Mouse (Mus musculus) erythroblast, adult 5-6 weeks (primary cell): ENCODE results near the gene Gsc2. TPM values are rescaled to one million over a fixed set of nuclear protein-coding genes. Genes with fewer than 3 reads are reported as not detected.
A peak's percentile ranks its signal among the peaks of the same experiment; 100 is the strongest.

Experiments
- ATAC-seq: replicated peaks from 2 replicates; pipeline ENCODE4 v1.8.0; 2016; ENCODE audit warnings: moderate number of reproducible peaks, mild to moderate bottlenecking, moderate TSS enrichment, inconsistent platforms; ENCODE audit not compliant: poor library complexity, low FRiP score, severe bottlenecking
- total RNA-seq, 2 experiments: library from RNA; stranded (forward) in 1 of 2; stranded (reverse) in 1 of 2; fragments of 150-400 nt in 1 of 2; fragments of 200-764, 138-1000 nt in 1 of 2; gene quantifications; 2 replicates each; pipeline versions ENCODE4 v1.2.3 to v1.2.4; 2015 to 2017; ENCODE audit warnings: low replicate concordance in 2 of 2

The Gsc2 gene
- total RNA-seq, 2 experiments from 2014 or later: not detected

DNA sequence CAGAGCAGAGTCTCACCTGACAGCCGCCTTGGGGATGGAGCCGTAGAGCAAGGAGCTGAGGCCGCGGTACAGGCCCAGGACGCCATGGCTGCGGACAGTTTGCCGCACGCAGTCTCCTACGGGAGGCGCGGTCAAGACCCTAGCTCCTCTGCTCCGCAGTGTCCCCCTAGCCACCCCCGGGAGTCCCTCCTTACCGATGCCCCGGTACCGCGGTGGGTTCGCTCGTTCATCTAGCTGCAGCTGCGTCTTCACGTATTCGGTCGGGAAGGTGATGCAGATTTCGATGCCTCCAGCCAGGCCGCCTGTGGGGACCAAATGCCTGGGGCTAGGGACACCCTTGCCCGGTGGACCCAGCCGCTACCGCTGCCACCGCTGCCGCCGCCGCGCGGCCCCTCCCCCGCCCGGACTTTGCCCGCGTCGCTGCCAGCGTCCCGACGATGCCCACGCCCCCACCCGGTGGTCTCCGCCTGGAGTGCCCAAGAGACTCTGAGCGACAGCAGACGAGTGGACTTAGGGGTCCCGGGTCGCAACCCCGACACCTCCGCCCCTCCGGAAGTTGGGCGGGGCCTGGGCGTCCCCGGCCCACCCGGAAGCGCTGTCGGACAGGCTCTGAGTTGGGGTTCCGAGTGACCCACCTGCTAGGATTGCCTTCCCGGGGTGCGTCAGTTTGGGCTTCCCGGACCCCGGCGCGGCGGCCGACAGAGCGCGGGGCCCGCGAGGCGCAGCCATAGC is 12.7 kb upstream of the Gsc2 start:
- ATAC-seq: no peak

DNA sequence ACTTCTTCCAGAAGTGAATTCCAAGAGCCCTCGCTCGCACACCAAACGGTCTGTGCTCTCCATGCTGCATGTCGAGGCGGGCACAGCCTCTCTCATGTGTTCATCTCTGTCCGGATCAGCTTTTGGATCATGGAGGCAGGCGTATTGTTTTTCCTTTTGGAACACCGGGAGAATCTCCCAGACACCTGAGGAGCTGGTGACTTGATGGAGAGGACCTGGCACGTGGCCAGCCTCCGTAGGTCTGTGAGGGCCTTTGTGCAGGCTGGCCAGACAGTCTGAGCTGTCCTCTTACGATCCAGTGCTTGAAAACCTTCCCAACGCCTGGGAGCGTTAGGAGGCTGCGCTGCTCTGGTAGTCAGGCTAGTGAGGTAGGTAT is 7.3 kb upstream of the Gsc2 start:
- peak; percentile 14 for ATAC-seq

DNA sequence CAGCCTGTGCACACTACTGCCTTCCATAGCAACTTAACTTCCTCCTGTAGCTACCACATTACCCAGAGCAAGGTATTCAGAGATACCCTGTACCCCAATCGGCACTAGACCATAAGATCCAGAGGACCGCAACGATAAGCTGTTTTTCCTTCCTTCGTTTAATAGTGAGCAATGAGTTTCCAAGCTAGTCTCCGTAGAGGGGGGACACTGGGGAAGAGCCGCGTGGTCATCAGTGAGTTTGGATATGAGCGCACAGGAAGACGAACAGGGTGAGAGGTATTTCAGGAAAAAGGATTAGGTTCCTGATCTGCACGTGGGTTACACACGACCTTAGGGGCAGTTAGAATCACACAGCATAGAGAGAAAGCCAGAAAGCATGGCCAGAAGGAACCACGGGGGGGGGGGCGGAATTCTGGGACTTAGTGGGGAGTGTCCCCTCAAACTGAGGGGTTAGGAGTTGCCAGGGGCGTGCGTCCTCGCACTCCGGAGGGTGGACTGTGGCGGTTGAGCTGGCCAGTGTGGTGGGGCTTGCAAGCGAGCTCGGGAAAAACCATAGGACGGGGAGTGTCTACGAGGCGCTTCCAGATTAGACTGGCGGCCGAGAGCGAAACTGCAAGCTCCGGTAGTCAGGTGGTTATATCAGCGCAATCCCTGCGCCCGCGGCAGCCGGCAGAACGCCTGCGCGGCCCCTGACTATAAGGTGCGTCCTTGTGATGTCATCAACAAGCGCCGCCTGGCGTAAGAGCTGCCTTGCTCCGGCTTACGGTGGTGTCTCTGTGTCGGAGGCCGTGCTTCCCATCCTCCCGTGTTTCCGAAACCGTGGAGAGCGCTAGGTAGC is 6.7 kb upstream of the Gsc2 start:
- ATAC-seq: peak; percentile 93

DNA sequence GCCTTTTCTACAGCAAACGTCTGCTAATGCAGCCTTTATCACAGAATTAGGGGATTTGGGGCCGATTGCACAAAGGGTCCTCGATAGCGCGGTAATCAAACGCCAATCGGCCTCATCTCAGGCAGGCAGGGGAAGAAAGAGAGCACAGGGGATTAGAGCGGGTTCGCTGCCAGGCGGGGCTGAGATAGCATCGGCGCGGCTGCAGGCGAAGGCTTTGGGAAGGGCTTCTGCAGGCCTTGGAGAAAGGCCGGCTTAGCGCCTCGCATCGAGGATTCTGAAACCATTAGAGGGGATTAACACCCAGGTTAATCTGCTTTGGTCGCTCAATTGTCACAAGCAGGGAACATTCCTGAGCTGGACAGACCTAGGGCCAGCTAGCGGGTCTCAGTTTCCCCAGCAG is 5.7 kb upstream of the Gsc2 start:
- no peak for ATAC-seq

DNA sequence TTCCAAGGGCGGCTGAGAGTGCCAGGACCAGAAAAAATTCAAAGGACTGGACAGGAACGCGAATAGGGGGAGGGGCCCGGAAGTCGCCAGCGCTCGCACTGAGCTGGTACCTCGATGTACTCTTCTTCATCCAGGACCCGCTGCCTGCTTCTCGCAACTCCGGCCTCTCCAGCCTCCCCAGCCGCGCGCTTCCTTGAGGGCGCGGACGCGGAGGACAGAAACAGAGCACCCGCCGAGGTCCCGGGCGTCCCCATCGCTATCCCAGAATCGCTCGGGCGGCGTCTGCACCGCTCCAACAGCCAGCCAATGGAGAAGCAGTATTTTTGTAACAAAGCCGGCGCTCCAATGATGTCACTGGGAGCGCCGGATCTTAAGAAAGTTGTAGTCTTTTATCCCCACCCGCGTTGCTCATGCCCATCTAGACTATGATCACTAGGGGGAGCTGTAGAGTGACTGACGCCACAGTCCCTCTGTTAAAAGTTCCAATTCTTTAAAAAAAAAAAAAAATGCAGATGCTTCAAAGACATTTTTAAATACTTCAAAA is 3.7 kb downstream of the Gsc2 start, which contains the start of gene Ess2:
Gene Ess2 (minus strand): TSS at position 297 of the 544 bp plus-strand sequence.
- peak; percentile 96 for ATAC-seq

DNA sequence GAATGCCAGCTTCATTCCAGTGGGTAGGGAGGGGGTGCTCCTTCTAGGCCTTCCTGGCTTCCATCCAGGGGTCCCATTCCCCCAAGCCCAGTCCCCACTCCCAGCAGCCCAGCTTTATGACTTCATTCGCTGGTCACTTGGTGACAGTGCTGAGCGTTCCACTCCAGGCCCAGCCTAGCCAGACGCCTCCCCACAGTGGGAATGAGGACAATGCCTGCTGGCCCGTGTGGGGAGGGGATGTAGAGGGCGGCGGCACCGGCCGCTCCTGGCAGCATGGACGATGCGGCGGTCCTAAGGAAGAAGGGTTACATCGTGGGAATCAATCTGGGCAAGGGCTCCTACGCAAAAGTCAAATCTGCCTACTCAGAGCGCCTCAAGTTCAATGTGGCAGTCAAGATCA is 16.4 kb downstream of the Gsc2 start, which contains the start of the genes Dgcr2 and Tssk2:
Gene Dgcr2 (minus strand): TSS at position 101 of the 400 bp plus-strand sequence.
Gene Tssk2 (plus strand): TSS at position 176 of the 400 bp plus-strand sequence.
- no peak for ATAC-seq

DNA sequence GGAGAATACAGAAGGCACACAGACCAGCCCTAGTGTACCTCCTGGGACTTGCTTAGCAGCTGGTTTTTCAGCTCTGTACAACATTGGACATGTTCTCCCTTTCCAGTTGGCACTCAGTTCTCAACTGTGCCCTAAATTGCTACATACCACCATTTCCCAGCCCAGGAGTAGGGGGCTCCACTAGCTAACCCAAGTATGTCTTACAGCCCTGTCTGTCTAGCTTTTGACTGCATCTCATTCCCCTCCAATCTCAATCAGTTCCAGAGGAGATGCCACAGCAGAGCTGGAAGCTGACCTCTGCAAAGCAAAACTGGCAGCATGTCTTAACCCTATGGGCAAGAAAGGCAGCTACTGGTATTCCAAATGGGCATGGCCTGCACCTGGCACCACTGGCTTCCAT is 18.8 kb downstream of the Gsc2 start:
- no peak for ATAC-seq

DNA sequence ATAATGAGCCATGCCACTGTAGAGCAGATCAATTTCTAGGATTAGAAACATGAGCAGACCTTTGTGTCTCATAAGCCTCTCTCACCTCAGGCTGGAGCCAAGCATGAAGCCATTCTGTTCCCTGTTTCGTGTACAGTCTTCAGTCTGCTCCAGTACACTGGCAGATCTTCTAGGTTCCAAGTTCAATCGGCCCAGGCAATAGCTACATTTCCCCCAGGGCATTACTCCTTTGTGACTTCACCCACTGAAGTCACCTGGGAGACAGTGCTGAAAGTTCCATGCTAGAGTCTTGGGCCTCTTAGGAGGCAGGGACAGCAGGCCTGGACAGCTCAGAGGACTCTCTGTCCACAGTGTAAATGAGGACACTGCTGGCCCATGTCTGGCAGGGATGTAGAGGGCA is 20.9 kb downstream of the Gsc2 start, which contains the start of gene Tssk1:
Gene Tssk1 (plus strand): TSS at position 301 of the 400 bp plus-strand sequence.
- no peak for ATAC-seq

DNA sequence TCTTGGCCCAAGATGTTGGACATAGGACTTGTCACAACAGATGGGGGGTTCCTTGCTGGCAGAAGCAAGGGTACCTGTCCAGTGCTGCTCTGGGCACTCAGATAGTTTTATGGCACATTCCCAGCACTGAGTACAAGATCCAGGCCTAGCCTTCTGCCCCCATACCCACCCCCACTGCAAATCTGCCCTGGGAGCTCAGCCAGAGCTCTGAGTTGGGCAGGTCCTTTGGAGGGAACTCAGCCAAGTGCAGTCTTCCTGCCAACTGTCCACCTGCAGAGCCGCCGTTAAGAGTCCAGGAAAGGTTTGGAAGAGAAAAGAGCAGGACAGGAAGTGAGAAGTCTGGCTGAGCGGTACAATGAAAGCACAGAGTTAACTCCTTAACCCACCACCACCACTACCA is 22.3 kb downstream of the Gsc2 start:
- ATAC-seq: no peak

DNA sequence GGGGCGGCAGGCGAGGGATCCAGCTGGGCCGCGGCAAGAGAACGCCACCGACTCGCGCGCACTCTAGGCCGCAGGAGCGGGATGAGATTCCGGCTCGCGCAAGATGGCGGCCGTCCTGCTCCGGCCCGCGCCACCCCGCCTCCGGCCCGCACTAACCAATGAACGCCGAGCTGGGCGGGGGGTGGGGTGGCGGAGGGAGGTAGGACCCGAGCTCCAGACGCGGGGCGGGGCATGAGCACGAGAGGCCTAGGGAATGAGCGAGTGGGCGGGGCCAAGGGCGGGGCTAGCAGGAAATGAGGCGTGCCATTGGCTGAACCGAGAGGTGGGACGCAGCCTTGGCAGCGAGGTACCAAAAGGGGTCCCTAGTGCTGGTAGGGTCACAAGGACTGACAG is 23.3 kb downstream of the Gsc2 start, which contains the start of gene Gm20518:
Gene Gm20518 (minus strand): TSS at position 105 of the 393 bp plus-strand sequence.
- peak; percentile 88 for ATAC-seq

DNA sequence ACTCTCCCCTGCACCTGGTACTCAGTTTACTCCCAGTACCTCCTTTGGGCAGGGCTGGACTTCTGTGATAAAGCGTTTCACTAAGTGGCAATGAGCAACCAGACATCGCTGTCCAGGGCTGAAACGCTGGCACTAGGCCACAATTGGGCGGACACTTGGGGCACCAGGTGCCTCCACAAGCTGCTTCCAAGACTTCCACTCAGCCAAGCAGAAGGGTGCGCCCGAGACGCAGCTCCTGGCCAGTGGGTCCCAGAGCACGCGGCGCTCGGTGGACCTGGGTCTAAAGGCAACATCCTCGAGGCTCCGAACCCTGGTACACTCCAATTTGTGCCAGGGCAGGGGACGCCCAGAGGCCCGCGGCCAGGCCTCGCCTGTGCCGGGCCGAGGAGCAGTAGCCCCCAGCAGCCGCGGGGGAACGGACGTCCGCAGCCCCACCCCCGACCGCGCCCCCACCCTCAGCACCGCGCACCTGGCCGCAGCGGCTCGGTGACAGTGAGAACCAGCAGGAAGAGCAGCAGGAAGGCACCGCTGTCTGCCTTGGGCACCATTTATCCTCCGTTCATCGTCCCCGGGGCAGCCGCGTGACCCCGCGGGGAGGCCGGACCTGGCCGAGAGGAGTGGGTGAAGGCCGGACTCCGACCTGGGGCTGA is 23.8 kb downstream of the Gsc2 start:
- ATAC-seq: peak; percentile 83

DNA sequence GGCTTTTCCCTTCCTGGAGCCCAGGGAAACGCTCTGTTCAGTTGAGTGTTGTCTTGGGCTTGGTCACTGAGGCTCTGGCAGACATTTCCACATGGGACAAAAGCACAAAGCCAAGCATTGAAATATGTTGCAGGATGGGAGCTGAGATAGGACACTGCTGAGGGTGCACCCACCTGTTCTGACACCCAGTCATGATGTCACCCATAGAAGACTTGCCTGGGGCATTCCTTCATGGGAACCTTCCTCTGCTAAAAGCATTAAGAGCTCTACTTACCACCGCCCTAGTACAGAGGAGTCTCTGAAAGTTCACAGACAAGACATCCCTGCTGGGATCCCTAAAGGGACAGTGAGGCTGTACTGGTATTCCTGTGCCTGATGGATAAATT is 24.5 kb downstream of the Gsc2 start:
- ATAC-seq: no peak

DNA sequence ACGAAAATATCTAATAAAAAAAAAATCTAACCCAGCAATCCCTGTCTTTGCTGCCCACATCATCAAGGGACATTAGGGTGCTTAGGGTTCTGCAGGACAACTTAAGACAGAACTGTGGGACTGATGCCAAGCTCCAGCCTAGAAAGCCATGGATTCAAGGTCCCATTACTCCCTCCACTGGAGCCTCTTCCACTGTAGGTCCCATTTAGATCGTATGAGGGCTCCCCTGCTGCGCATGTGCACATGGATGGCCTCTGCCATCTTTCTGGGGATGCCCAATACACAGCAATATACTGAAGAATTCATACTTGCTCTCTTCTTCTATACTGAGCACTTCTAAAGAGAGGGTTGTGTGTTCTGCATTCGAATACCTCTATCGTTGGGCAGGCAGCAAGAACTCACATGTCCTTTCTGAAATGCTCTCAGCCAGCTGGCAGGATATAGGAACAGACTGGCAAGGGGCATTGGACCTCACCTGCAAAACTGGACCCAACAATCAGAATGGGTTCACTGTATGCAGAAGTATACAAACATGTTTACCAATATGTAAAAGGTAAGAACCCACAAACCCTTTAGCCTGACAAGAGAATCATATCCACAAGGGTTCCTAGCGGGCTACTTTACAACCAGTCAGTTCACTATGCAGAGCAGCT is 25.0 kb downstream of the Gsc2 start:
- no peak for ATAC-seq

DNA sequence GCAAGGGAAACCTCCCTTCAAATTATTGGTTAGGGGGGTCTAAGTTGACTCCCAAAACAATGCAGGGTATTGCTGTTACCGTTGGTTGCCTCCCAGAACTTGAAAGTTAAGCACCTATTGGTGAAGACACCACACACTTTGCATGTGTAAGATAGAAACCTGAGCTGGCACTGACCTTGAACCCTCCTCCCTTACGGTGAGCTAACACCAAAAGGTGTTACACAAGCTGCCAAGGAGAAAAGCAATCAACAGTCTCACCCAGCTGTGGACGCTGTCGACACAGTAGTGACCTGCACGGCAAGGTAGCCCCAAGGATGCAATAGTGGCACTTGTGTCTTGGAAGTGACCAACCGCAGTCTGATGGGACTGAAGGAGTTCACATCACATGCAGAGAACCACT is 30.7 kb downstream of the Gsc2 start:
- no peak for ATAC-seq

DNA sequence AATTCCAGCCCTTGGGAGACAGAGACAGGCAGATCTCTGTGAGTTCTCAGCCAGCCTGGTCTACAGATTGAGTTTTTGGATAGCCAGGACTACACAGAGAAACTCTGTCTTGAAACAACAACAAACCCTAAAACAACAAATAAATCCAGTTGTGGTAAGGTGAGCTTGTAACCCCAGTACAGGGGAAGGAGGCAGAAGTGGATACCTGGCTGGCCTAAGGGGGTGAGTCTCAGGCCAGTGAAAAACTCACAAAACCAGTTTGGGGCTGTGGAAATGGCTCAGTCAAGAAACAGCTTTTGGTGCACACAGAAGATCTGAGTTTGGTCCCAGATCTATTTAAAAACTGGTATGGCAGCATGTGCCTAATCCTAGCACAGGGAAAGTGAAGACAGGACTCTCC is 32.7 kb downstream of the Gsc2 start:
- no peak for ATAC-seq

DNA sequence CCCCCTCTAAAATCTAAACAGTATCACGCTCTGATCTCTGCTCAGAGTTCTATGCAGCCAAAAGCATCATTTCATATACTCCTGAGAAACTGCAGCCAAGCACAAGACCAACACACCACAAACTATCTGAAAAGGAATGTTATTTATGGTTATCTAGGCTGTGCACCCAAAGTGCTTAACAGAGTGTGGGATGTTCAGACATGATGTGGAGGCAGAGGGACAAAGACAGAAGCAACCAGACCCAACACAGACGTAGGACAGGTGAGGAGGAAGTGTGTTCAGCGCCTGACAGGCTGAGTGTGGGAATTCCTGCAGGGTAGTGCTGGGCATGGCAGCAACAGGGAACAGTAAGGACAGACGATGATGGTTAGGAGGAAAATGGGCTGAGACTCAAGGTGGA is 35.3 kb downstream of the Gsc2 start:
- ATAC-seq: no peak

DNA sequence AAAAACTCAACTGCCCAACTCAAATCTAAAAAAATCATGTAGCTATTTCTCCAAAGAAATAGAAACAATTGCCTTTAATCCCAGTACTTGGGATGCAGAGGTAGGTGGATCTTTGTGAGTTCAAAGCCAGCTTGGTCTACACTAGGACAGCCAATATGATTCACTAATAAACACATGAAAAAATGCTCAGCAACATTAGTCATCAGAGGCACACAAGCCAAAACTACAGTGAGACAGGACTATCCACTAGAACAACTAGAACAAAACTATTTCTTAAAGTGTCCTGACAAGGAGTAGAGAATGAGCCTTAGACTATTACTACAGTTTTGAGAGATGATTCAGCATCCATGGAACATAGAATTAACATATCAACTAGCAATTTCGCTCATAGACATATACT is 38.8 kb downstream of the Gsc2 start:
- no peak for ATAC-seq

DNA sequence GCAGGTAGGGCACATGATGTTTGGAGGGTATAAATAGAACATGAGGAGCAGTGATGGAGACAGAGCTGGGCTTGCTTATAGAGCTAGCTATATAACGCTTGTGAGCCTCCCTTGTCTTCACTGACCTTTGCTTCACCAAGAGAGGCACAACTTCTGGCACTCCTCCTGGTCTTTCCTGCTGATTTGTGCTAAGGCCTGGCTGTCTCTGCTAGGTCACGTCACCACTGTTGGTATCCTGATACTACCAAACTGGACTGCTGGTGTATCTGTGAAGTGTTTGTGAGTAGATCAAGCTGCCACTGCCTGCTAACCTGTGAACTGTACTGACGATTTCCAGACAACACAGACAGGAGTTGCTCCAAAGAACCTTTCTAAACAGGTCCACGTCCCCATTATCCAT is 39.7 kb downstream of the Gsc2 start:
- ATAC-seq: no peak

DNA sequence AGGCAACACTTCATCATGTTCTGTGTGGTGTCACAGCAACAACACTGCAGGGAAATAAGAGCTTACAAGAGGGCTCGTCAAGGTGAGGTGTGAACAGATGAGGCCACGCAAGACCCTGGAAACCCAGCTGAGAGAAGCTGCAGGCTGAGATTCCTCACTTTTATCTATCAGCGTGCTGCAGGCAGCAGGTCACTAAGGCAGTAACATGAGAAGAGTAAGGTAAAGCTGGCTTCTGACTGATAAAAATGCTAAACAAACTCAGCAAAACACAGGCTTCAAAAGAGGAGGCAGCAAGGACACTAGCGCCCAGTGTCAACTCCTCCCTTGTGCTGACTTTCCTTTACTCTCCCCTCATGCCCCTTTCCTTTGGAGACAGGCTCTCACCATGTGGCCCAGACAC is 41.9 kb downstream of the Gsc2 start:
- 0 out of 2 replicates have a peak, but pooled peaks have one; percentile 41 for ATAC-seq

DNA sequence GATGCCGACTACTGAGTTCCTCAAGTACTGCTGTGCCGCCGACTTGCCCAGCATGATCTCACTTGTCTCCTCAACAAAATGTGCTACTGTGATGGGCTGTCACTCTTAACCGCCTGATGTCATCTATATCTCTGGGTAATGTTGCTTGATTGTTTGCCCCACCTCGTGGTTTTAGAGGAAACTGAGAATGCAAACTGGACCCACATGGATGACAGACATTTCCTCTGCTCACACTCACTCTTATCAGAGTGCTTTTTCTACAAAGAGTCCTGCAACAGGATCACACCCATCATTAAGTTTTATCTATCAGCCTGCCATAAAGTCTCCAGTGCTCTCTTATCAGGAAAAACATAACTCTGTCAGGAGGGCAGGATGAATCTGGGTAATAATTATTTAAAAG is 43.6 kb downstream of the Gsc2 start:
- ATAC-seq: 0 out of 2 replicates have a peak, but pooled peaks have one; percentile 27
